Mouse (Mus musculus) ZHBTc4 (cell line): ENCODE results near the gene Npas3.

Experiments
- DNase-seq: peaks from one replicate; pipeline ENCODE4 v3.0.0-alpha.2; 2011; ENCODE audit warnings: low read depth, low spot score

The Npas3 gene

DNA sequence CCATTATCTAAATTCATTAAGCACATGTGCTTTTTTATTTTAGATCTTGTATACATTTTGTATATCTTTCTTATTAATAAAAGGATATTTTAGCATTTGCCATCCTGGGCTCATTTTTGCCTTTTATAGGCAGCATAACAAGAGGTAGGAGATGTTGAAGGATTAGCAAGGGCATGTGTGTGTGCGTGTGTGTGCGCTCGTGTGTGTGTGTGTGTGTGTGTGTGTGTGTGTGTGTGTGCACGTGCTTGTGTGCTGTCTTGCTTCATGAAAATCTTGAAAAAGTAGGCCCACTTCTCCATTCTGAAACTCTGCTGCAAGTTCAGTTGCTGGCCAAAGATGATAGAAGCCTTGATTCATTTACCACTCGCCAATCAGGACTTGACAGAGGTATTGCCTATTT is 338.8 kb downstream of the Npas3 start:
- no peak for DNase-seq

- peak; percentile 25 for DNase-seq
Observed at GRCm38 (mm10) chr12:53587691-53588504, 339.4 kb downstream of the Npas3 start.

DNA sequence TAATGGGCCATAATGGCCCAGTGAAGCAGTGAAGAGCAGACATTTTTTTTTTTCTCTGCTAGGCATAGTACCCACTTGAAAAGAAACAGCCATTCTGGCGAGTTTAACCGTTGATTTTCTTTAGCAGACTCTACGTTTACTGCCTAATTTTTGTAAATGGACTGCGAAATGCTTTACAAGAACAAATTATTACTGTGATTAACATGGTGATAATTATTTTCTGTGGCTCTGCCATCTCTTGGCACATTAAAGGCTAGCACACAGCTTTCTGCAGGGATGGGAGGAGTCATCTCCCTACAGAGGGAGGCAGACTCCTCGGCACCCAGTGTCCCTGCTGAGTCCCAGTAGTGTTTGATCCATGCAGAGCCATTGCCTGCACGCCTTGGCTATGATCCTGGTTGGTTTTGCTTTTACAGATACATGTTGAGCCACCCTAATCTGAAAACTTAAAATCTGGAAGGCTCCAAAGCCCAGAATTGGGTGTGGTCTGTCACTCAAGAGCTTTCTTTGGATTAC is 341.0 kb downstream of the Npas3 start:
- no peak for DNase-seq

GRCm38 (mm10) chr12:53605661-53606060 is 357.2 kb downstream of the Npas3 start:
- DNase-seq: no peak

DNA sequence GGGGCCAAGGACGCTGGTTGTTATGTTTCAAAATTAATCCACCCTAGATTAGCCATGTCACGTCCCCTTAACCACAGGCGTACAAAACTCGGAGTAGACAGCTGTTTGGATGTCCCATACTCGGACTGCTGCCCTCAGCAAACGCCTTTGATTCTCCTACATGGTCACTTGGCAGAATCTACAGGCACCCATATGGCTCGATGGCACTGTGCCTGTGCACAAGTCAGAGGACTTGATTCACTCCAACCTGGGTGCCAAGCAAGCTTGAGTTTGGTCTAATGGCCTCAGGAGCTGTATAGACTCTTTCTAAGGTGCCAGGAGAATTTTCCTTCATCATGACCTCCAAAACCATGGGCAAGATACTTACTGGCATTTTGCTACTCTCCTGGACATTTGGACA is 363.6 kb downstream of the Npas3 start:
- no peak for DNase-seq

GRCm38 (mm10) chr12:53621271-53621670 is 372.8 kb downstream of the Npas3 start:
- DNase-seq: no peak

- DNase-seq: no peak
Observed at GRCm38 (mm10) chr12:53623793-53624192, 375.3 kb downstream of the Npas3 start.

DNA sequence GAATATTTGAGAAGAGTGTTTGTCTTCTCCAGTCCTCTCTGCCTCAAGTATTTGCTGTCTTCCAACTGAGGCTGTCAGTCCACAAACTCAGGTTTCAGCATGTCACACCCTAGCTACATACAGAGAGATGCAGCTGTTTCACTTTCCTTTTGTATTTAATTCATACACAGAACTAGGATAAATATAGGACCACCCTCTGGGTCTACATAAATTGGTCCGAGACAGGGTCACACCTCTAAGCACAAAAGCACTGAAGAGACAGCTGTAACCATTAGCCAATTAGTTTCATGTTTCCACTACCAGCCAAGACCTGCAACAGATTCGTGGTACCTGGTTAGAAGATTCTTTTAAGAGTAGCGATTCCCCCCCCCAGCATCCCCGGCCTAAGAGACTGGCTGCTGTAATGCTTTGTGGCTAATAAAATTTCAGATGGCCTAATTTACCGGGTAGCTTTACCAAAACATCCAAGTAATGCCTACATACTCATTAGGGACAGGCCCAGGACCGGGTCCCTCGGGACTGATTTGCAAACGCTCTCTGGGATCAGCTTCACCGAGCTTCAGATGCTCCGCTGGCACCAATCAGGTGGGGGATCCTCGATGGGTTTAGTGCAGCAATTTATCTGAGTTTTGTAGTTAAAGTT is 376.0 kb downstream of the Npas3 start:
- DNase-seq: no peak

DNA sequence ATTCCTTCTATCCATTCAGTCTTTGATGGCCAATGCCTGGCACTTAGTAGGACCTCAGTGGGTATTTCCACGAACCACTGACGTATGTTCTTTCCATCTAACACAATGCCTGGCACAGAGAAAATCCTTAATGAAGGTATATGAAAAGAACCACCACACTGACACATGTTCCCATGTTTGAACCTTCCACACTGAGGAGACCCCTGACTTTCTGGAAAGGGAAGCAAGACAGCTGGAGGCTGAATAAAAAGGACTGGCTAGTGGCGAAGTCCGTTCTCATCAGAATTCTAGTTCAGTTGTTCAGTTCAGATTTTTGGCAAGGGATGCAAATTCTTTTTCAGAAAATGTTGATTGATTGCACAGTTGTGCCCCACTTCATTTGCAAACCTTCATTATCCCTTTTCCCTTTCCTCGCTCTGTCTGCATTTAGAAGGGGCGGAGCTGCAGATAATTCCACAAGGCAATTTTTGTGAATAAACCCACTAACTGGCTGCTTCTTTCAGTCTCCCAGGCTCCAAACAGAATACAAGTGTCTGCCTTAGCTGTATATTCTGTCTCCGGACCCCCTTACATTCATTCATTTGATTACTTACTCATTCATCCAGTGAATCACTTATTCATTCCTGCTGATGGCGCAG is 381.1 kb downstream of the Npas3 start:
- no peak for DNase-seq

DNA sequence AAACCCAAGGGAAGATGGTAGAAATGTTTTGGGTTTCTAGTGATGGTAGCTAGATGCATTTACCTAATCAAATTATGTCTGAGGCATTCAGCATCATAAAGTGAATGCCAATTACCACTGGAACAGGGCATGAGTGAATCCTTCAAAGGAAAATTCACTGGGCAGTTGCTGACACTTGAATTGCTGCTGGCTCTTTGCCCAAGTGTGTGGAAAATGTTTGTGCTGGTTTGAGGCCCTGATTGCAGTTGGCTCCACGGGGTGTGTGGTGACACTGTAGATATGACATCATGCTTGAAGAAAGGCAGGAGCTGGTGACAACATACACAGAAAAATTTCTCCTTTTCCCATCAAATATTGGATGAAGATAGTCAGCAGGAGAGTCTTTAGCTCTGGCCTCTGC is 382.1 kb downstream of the Npas3 start:
- no peak for DNase-seq

DNA sequence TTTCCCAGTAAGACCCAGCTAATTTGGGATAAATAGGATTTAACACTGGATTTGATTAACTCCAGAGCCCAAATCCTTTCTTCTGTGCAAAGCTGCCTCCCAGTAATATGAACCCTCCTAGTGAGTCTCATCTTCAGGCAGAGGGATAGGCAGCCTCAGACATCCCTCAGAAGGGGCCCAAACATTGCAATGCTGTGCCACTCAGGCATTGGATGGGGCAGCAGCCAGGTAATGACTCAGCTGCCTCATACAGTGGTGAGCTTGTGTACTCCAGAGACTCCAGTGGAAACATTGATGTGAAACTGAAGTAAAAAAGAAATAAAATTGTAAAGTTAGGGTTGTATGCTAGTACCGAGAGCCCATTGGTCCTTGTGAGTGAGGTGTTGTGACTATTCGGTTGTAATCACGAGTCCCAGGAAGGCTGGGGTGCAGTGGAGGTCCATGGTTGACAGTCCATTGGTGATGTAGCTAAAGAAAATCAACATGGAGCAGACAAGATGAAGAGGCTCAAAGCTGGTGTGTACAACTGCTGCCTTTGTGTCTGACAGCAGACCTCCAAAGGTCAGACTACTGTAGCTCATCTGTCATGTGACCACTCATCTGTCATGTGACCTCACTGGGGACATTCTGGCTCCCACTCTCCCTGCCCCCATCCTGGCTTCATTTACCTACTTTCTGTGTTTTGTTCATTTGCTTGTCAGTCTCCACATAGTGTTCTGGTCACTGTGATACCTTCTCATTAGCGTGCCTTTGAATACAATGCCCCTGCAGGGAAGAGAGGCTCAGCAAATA is 383.0 kb downstream of the Npas3 start:
- DNase-seq: no peak

GRCm38 (mm10) chr12:53638571-53638970 is 390.1 kb downstream of the Npas3 start:
- no peak for DNase-seq

DNA sequence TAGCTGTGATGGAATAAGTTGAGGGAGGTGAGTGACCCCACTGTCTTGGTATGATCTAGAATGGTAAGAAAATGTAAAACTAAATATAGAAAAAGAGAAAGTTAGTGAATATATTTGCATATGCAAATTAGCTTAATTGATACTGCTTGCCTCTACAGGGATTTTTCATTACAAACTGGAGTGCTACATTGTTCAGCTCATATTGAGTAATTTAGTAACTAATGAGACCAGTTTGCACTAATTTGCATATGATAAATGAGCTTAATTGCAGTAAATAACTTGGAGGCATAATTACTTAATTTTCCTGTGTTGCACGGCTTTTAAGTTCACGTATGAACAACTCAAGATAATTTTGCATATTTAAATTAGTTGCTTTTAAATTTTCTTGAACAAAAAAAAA is 398.8 kb downstream of the Npas3 start:
- DNase-seq: no peak

- DNase-seq: no peak
Observed at GRCm38 (mm10) chr12:53656301-53656700, 407.8 kb downstream of the Npas3 start.

GRCm38 (mm10) chr12:53664084-53664483 is 415.6 kb downstream of the Npas3 start:
- DNase-seq: no peak

GRCm38 (mm10) chr12:53671846-53672245 is 423.4 kb downstream of the Npas3 start:
- no peak for DNase-seq

GRCm38 (mm10) chr12:53677091-53677630 is 428.7 kb downstream of the Npas3 start:
- no peak for DNase-seq

- DNase-seq: peak; percentile 64
Observed at GRCm38 (mm10) chr12:53678166-53678565, 429.7 kb downstream of the Npas3 start.

DNA sequence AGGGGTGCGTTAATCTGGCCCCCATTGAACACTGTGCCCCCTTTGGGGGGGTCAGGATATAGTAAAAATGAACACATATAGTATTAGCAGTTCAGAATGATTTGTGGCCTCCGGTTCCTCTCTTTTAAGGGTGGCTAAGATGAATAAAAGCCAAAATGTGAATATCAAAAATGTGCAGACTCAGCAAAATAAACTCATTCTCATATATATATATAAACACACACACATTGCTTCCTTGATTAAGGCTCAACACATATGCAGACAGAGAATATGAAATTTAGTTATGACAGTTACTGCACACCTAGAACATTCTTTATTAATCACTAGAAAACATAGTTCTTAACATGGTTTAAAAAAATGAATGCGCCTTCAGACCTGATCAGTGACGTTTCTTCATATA is 430.7 kb downstream of the Npas3 start:
- DNase-seq: no peak

- DNase-seq: no peak
Observed at GRCm38 (mm10) chr12:53680501-53680900, 432.0 kb downstream of the Npas3 start.

- DNase-seq: peak; percentile 7
Observed at GRCm38 (mm10) chr12:53682036-53682435, 433.6 kb downstream of the Npas3 start.
